Mouse (Mus musculus) left cerebral cortex, postnatal 36 days (tissue): ENCODE results near the gene Macf1. TPM values are rescaled to one million over a fixed set of nuclear protein-coding genes. Genes with fewer than 3 reads are reported as not detected.
"Not testable (repeated sequence)": the region's sequence is repeated elsewhere in the genome, so short reads cannot be mapped to it uniquely, and the experiment has no call there.

Source experiments
- DNase-seq, 2 experiments: peaks; one replicate each; pipeline ENCODE4 v3.0.0; 2021 to 2022; ENCODE audit warnings: low spot score in 2 of 2, mixed read lengths in 1 of 2
- intact Hi-C: fragments of 180-260 bp; cut with DNase I; formaldehyde crosslinking; loops from one replicate; pipeline ENCODE4 v1.15.1; 2025
- total RNA-seq, 2 experiments: library from RNA; stranded (reverse); gene quantifications; 2 replicates each; pipeline ENCODE4 v1.2.3; 2021

Gene Macf1
- total RNA-seq, 2 experiments from 2014 or later = 187 to 233 TPM

DNA sequence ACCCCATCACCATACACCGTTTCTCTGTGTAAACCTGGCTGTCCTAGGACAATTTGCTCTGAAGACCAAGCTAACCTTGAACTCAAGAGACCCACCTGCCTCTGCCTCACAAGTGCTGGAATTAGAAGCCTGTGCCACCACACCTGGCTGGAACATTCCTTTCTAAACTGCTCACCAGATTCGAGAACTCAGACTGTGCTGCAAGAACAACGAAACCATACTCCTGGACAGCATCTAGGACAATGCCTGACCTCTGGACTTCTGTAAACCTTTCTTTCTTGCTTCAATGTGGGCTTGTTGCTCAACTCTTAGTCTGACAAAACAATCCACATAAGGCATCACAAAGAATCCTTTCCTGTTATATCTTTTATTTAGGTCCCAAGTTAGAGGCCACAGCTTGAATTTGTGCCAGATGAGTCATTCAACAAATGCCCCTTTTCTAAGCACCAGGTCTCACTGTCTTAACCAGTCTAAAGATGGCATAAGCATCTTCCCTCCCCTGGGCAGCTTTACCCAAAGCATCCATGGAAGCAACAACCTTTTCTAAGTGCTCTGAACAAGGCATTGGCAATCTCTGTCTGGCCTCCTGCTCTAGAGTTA is 38.8 kb downstream of the Macf1 start:
- intact Hi-C loops = no loop called here

DNA sequence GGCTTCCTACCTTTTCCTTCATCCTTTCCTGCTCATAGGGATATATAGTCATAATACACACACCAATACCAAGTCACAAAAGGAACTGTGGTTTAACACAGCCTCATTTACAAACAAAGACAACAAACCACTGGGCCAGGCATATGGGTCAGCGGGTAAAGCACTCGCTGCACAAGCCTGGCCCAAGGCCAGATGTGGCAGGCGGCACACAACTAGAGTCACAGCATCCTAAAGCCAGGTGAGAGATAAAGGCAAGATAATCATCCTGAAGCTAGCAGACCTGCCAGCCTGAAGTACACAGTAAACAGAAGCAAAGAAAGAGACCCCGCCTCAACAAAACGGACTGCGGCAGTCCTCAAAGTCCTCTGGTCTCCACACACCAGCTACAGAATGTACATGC is 40.6 kb downstream of the Macf1 start:
- intact Hi-C loops = no loop called here
- DNase-seq = no peak

More for the DNA sequence above, 38.8 kb downstream of the Macf1 start:
- DNase-seq = no peak

DNA sequence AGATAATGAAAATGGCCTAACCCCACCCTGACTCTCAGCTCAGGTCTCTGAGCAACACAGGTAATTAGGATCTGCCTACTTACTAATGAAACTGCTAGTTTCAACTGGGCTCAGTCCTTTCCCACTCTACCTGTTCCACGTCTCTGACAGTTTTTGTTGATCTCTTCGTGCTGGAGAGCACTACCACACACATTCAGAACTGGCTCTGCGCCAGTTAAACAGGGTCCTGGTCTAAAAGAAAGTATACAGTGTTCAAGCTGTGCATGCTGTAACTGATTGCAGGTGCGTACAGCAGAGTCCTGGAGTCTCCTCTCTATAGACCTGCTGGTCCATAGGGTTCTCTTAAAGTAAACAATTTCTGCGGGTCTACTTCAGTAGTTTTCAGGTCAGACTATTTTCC is 41.3 kb downstream of the Macf1 start:
- no peak for DNase-seq
- intact Hi-C loops = no loop called here

DNA sequence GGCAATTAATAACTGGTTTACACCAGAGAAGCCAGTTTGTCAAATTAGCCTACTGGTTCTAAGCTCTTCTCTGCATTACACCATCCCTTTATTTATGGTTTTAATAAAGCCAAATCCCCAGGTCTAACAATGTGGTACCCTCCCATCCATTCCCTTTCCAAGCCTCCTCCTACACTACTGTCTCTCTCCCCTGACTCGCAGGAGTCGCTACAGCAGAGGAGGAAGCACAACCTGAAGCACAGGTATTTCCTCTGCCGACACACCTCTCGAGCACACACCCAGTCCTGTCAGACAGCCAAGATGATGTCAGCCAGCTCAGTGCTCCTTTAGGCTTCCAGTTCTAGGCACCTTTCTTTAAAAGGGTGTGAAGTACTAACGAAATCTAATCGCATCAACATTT is 47.0 kb downstream of the Macf1 start:
- DNase-seq = no peak
- intact Hi-C loops = no loop called here

DNA sequence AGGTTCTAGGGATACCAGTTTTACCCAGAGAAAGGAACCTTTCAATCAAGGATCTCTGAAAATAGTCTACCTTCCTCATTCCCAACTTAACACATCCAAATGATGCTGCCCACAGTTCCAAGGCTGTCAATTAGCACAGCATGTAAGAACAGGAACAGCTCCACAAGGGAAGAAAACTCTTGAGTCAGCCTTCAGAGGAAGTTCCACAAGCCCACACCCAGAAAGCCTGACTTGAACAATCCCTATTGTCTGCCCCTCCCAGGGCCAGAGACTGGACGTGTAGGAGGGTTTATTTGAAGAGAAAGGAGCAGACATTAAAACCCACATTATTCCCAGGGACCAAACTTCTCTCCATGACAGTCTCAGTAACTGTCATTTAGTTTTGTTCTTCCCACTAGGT is 48.7 kb downstream of the Macf1 start:
- DNase-seq = no peak
- intact Hi-C loops = loop anchor here (2.0 kb wide), 1 partner anchor 29 kb away; no protein-coding TSS in a partner anchor

DNA sequence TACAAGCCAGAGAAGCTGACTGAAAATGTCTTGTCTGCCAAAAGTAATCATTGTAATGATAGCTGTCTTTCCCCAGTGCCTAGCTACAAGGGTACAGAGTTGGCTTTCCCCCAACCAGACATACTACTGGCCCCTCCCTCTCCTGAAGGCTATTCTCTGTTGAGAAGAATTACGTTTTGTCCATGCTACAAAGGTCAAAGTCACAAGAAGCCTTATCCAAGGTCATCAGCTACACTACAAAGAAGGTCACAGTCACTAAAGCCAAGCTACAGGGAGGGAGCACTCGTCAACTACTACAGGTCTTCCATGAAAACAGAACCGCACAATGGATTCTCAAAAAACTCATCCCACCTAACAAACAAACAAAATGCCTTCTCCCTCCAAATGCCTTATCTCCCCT is 49.7 kb downstream of the Macf1 start:
- intact Hi-C loops = loop anchor here (2.0 kb wide), 1 partner anchor 30 kb away; no protein-coding TSS in a partner anchor
- no peak for DNase-seq

DNA sequence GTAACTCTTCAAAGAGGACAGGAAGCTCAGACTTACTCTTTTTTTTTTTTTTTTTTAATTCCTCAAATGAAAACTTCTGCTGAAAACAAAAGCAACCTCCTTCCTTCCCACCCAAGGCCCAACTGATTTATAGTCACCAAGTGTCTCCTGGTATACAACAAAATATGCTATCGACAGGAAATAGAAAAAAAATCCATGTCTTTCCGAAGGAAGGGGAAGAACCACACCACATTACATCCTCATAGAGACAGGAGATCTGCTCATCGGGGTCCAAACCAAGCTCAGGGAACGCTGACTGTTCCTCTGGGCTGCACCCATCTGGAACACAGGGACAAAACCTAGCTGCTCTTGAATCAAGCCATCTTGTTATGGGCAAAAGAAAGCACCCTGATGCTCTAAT is 50.3 kb downstream of the Macf1 start:
- DNase-seq = no peak
- intact Hi-C loops = loop anchor here (2.0 kb wide), 1 partner anchor 31 kb away; no protein-coding TSS in a partner anchor

DNA sequence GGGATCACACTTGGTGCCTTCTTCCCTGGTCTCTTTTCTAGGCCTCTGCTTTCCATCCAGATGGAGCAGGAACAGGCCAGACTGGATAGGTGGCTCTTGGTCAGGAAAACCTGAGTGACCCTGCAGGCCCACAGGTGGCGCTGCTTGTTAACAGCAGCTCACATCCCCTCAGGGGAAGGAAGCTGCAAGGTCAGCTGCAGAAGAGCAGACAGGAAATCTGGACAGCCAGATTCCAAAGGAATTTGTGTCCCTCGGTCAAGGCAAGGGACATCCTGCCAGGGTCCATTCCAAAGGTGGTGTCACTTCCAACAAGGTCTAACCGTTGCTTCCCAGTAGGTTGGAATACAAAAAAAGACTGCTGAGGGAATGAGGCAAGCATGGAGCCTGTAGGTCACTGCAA is 50.8 kb downstream of the Macf1 start:
- no peak for DNase-seq
- intact Hi-C loops = no loop called here

DNA sequence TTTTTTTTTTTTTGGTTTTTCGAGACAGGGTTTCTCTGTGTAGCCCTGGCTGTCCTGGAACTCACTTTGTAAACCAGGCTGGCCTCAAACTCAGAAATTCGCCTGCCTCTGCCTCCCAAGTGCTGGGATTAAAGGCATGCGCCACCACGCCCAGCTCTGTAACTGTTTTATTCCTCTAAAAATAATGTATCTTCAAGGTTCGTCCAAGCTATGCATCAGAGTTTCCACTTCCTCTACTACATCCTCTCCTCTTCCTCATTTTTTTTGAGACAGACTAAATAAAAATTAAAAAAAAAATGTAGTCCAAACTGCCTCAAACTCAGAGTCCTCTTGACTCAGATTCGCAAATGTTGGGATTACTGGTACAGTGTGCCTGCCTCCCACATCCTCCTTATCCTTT is 52.0 kb downstream of the Macf1 start:
- intact Hi-C loops = not testable (repeated sequence)

DNA sequence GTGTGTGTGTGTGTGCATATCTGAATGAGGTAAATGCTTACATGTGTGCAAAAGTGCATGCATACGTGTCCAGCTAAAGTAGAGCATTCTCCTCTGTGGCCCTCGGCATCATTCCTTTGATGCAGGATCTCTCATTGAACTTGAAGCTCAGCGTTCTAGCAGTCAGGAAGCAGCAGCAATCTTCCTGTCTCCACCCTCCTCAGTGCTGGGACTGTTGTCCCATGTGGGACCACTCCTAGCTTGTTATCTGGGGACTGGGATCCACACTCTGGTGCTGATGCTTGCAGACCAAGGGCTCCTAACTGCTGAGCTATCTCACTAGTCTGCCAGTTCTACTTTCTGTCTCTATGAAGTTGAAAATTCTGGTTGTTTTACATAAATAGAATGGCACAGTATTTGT is 52.5 kb downstream of the Macf1 start:
- intact Hi-C loops = no loop called here
- no peak for DNase-seq

More for the DNA sequence above, 52.0 kb downstream of the Macf1 start:
- not testable (repeated sequence) for DNase-seq

DNA sequence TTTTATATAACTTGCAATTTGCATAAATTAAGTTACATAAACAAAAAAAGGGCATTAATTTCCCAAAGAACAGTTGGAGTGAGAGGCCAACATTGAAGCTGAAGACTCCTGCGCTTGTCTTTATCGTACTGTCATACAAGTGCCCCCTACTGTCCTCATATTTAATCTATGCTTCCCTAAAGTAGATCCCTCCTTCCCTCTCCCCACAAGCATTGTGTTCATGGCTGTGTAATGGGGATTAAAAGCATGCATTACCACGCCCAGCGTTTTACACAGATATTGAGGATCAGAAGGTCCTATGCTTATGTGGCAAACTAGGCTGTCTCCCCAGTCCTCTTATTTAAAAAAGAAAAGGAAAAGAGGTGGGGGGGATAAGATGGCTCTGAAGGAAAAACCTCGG is 56.5 kb downstream of the Macf1 start:
- no peak for DNase-seq
- intact Hi-C loops = no loop called here

DNA sequence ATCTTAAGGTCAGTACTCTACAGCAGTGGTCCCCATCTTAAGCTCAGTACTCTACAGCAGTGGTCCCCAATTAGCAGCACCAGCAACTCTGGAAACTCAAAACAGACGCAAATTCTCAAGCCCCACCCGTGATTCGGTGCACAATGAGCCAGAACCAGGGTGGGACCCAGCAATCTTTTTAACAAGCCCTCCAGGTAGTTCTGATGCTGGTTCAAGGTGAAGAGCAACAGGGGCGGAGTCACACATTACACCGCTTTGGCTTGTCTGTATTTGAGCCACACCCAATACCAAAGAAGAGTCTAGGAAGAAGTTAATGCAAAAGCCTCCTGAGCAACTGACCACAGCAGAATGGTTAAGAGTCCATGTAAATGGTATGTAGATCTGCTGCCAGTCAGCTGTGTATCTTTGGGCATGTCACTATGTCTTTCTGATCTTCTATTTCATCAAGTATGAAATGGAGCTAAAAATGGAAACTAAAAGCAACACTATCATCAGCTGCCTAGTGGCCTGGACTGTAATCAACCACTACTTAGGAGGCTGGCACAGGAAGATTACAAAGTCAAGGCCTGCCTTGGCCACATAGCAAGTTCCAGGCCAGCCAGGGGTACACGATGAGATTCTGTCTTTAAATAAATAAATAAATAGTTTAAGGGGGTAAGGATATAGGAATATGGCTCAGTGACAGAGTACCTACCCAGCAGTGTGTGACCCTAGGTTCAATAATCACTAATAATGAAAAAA is 58.7 kb downstream of the Macf1 start:
- intact Hi-C loops = no loop called here
- DNase-seq = no peak

DNA sequence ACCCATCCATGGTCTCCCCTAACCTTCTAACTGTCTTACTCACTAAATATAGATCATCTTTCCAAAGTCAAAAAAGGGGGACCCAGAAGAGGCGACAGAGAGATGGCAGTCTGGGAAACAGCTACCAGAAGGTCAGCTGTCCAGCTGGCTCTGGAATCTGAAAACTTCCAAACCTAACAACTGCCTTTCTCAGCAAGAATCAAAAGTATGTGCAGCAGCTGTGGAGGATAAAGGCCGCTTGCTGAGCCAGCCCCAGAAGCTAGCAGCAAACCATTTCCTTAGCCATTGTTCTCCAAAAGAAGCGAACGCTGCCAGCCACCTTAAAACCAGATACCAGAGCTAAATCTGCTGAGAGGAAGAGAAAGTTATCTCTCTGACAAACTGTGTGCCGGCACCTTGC is 59.7 kb downstream of the Macf1 start:
- intact Hi-C loops = no loop called here
- no peak for DNase-seq

DNA sequence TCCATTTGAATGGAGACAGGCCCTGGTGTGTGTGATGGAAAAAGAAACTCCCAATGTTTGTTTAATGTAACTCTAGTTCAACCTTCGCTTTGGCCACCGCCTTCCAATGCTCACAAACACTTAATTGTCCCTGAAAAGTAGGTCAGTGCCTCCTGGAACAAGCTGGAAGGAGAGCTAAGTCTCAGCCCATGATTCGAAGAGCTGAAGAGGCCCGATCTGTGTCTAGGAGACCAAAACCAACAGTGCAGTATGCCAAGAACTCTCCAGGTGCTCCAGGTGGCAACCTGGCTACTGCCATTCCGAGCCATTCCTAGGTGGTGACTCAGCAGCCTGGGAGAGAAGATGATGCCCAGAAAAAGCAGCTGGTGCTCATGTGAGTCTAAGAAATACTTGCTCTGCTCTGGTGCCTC is 60.4 kb downstream of the Macf1 start:
- no peak for DNase-seq
- intact Hi-C loops = no loop called here

DNA sequence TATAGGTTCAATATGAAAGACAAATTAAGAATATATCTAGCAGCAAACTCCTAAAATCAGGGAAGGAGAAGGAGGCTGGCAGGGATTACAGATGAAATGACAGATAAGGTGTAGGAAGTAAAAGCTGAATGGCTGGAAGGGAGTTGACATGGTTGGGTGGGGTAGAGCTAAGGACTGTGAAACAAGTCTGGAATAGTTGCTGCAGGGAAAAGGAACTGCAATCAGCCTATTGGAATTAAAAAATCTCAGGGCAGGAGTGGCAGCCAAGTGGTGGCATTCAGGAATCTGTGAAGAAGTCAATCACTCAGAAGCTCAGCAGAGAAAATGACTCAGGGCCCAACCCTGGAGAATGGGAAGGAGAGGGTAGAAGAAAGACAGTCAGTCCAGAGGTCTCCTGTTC is 62.4 kb downstream of the Macf1 start:
- no peak for DNase-seq
- intact Hi-C loops = no loop called here

DNA sequence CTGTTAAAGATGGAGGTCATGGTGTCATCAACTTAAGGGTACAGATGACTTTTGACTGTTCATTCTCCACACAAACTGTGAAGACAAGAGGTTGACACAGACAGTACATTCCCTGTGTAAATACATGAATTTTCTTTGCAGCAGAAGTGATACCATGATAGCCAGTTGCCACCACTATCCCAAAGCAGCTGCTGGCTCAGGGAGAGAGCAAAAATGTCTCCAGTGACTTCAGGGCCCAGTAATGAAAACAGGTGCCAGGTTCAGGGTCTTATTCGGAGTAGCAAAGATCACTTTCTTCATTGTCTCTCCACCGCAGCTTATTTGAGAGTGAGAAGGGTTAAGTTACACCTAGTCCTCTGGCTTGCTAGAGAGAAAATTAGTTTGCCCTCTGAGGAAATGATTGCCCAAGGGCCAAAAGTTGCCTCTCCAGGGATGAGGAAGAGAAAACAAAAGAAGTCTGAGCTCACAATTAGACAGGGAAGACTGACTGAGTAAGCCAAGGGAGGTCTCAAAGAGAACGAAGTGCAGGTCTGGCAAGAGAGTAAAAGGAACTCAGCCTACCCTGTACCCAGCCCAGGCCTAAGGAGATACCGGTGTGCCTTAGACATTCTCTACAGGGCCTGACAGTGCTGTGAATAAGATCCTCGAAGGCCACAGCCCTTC is 66.3 kb downstream of the Macf1 start:
- no peak for DNase-seq
- intact Hi-C loops = no loop called here

DNA sequence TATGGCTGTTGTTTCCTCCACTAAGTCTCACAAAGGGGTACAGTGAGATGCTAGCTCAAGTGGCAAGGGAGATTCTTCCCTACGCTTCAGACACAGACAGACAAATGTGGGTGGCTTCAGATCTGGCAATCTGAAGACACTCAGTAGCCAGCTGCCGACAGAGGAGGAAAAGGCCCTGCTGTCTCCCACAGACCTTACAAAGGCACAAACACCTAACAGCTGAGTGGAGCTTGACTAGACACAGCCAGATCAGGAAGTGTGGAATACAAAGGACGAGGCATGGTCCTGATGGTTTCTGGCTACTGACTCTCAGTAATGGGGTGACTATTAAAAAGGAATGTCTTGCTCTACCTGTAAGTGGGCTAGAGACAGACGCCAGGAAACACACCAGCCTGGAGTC is 67.2 kb downstream of the Macf1 start:
- intact Hi-C loops = no loop called here
- DNase-seq = no peak

DNA sequence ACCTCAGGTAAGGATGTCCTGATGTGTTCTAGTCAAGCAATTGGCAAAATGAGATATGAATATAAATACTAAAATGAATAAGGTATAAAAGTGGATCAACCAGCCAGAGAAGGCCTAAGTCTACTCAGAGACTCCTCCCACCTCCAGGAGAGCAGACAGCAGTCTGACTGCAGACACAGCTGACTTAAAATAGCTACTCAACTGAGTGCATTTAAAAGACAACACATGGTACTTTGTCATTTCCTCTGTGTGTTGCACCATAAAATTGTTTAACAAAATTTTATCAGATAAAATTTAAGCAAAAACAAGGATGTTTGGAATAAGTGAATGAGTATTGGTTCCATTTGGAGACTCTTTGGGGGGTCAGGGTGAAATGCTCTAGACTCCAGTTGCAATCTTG is 67.7 kb downstream of the Macf1 start:
- DNase-seq = no peak
- intact Hi-C loops = no loop called here

DNA sequence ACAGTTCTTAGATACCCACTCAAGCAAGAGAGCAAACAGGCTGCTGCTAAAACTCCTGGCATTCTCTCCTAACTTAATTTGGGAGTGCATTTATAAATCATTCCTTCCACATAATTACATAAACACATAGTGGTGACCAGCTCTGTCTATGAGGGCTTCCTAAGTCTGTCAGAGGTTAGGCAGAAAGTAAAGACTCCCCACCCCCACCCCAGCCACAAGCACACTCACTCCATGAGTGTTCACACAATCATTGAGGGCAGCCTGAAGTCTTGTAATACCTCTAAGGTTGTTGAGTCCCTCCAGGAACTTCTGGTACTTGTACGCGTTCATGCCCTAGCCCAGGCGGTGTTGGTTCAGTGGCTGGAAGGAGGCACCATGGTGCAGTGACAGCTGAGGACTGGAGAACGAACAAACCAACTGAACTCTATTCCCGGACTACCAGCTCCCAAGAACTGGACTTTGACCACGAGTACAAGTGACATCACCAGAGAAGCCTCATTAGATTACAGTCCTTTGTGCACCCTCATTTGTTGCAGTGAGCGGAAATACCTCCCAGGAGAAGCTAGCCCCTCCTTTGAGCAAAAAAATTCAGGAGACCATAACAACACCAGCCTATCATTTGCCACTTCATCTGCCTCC is 70.7 kb downstream of the Macf1 start:
- no peak for DNase-seq
- intact Hi-C loops = no loop called here

DNA sequence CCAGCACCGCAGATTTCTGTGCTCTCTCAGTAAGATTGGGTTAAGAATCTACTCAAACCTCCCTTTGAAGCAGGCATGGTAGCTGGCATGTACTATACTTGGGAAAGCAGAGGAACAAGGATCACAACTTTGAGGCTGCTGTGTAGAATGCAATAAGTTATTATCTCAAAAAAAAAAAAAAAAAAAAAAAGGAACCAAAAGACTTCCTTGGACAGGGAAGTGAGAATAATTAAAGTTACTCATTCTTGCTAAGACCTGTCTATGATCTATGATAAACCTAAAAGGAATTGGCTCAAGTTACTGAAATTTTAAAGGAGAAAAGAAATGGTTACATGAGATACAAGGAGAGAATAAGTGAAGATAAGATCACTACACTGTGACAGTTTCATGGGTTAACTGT is 72.2 kb downstream of the Macf1 start:
- no peak for DNase-seq
- intact Hi-C loops = no loop called here

DNA sequence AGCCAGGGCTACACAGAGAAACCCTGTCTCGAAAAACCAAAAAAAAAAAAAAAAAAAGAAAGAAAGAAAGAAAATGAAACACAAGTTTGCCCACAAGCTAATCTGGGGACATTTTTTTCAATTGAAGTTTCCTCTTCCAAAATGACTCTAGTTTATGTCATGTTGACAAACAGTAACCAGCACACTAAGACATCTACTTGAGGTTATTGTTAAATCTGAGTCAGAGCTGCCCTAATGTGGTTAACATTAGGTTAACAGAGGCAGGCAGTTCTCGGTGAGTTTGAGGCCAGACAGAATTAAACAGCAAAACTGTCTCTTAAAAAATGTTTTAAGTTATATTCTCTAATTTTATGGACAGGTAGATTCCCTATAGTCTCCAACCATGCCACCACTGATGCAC is 72.9 kb downstream of the Macf1 start:
- intact Hi-C loops = no loop called here
- DNase-seq = no peak
